Mouse (Mus musculus): ENCODE measurements at regions not wholly inside any gene's neighbourhood (a gene's known extent, or its start where the extent isn't known, plus 50 kb on each side); places are given as distances from the start of the nearest gene placed in this dataset.
"Not testable (repeated sequence)": the region's sequence is repeated elsewhere in the genome, so short reads cannot be mapped to it uniquely, and the experiment has no call there.

GRCm38 (mm10) chr6:4149663-4150062 is 62.9 kb upstream of the Bet1 start:
- no peak for DNase-seq (ENCODE audit: low spot score in 2 of 2)

GRCm38 (mm10) chr6:4158293-4158692 is 71.5 kb upstream of the Bet1 start:
- DNase-seq (ENCODE audit: low spot score in 2 of 2): no peak

- DNase-seq (ENCODE audit: low spot score in 2 of 2): no peak
Observed at GRCm38 (mm10) chr6:4163733-4164132, 77.0 kb upstream of the Bet1 start.

GRCm38 (mm10) chr6:4167112-4167511 is 80.3 kb upstream of the Bet1 start:
- DNase-seq (ENCODE audit: low spot score in 2 of 2): no peak

- no peak for DNase-seq (ENCODE audit: low spot score in 2 of 2)
Observed at GRCm38 (mm10) chr6:4167757-4168156, 81.0 kb upstream of the Bet1 start.

GRCm38 (mm10) chr6:4171561-4171960 is 84.8 kb upstream of the Bet1 start:
- DNase-seq (ENCODE audit: low spot score in 2 of 2): no peak

GRCm38 (mm10) chr6:4187683-4188082 is 100.9 kb upstream of the Bet1 start:
- DNase-seq (ENCODE audit: low spot score in 2 of 2): no peak

GRCm38 (mm10) chr6:4190976-4191375 is 104.2 kb upstream of the Bet1 start:
- DNase-seq (ENCODE audit: low spot score in 2 of 2): not testable (repeated sequence)

GRCm38 (mm10) chr6:4193286-4193685 is 106.5 kb upstream of the Bet1 start:
- no peak for DNase-seq (ENCODE audit: low spot score in 2 of 2)

GRCm38 (mm10) chr6:4201176-4201575 is 114.4 kb upstream of the Bet1 start:
- DNase-seq (ENCODE audit: low spot score in 2 of 2): no peak

- DNase-seq (ENCODE audit: low spot score in 2 of 2): no peak
Observed at GRCm38 (mm10) chr6:4205681-4206080, 118.9 kb upstream of the Bet1 start.

- DNase-seq (ENCODE audit: low spot score in 2 of 2): no peak
Observed at GRCm38 (mm10) chr6:4245265-4246112, 158.7 kb upstream of the Bet1 start.

- DNase-seq (ENCODE audit: low spot score in 2 of 2): no peak
Observed at GRCm38 (mm10) chr6:4246113-4246419, 159.3 kb upstream of the Bet1 start.

GRCm38 (mm10) chr6:4276607-4277006 is 189.8 kb upstream of the Bet1 start:
- DNase-seq (ENCODE audit: low spot score in 2 of 2): no peak

- DNase-seq (ENCODE audit: low spot score in 2 of 2): no peak
Observed at GRCm38 (mm10) chr6:4277245-4277890, 190.6 kb upstream of the Bet1 start.

- DNase-seq (ENCODE audit: low spot score in 2 of 2): peak in 1 of 2 experiments; percentile 2
Observed at GRCm38 (mm10) chr6:4291380-4291779, 204.6 kb upstream of the Bet1 start.

GRCm38 (mm10) chr6:4303410-4303809 is 201.2 kb upstream of the Col1a2 start:
- DNase-seq (ENCODE audit: low spot score in 2 of 2): not testable (repeated sequence)

- no peak for DNase-seq (ENCODE audit: low spot score in 2 of 2)
Observed at GRCm38 (mm10) chr6:4349953-4350352, 154.7 kb upstream of the Col1a2 start.

- DNase-seq (ENCODE audit: low spot score in 2 of 2): no peak
Observed at GRCm38 (mm10) chr6:4362220-4362619, 142.4 kb upstream of the Col1a2 start.

- no peak for DNase-seq (ENCODE audit: low spot score in 2 of 2)
Observed at GRCm38 (mm10) chr6:4375465-4376037, 129.1 kb upstream of the Col1a2 start.

- no peak for DNase-seq (ENCODE audit: low spot score in 2 of 2)
Observed at GRCm38 (mm10) chr6:4396808-4397207, 107.8 kb upstream of the Col1a2 start.

- peak; percentile 49 to 53 for DNase-seq (ENCODE audit: low spot score in 2 of 2)
Observed at GRCm38 (mm10) chr6:4397695-4398598, 106.7 kb upstream of the Col1a2 start.
